Mouse (Mus musculus) adrenal gland, adult (tissue): Measurements from ENCODE around the gene BC067074.

Source experiments
- DNase-seq, 2 experiments: peaks; one replicate each; pipeline ENCODE4 v3.0.0; 2022 to 2023; ENCODE audit warnings: low spot score in 1 of 2; ENCODE audit not compliant: inconsistent age in 2 of 2

BC067074 gene

GRCm38 (mm10) chr13:113321972-113322371, 29.0 kb downstream of the BC067074 start:
- peak in 1 of 2 experiments; percentile 60 for DNase-seq

- DNase-seq: no peak
Observed at GRCm38 (mm10) chr13:113324241-113324640, 31.3 kb downstream of the BC067074 start.

GRCm38 (mm10) chr13:113325678-113326077, 32.7 kb downstream of the BC067074 start:
- no peak for DNase-seq

GRCm38 (mm10) chr13:113332256-113332655, 39.3 kb downstream of the BC067074 start:
- no peak for DNase-seq

GRCm38 (mm10) chr13:113333374-113333773, 40.4 kb downstream of the BC067074 start:
- DNase-seq: no peak

GRCm38 (mm10) chr13:113333931-113334330, 41.0 kb downstream of the BC067074 start:
- DNase-seq: no peak

GRCm38 (mm10) chr13:113334773-113335172, 41.8 kb downstream of the BC067074 start:
- no peak for DNase-seq

GRCm38 (mm10) chr13:113337223-113337858, 44.4 kb downstream of the BC067074 start:
- DNase-seq: peak; percentile 24 to 77

- no peak for DNase-seq
Observed at GRCm38 (mm10) chr13:113340644-113341043, 47.7 kb downstream of the BC067074 start.

GRCm38 (mm10) chr13:113341161-113341560, 48.2 kb downstream of the BC067074 start:
- no peak for DNase-seq

GRCm38 (mm10) chr13:113342355-113342919, 49.5 kb downstream of the BC067074 start:
- DNase-seq: no peak

- DNase-seq: no peak
Observed at GRCm38 (mm10) chr13:113350743-113351430, 57.9 kb downstream of the BC067074 start.

GRCm38 (mm10) chr13:113353546-113353945, 60.6 kb downstream of the BC067074 start:
- DNase-seq: no peak

GRCm38 (mm10) chr13:113353955-113354354, 61.0 kb downstream of the BC067074 start:
- no peak for DNase-seq

GRCm38 (mm10) chr13:113355022-113355421, 62.1 kb downstream of the BC067074 start:
- peak; percentile 27 to 48 for DNase-seq

GRCm38 (mm10) chr13:113357438-113358144, 64.6 kb downstream of the BC067074 start:
- DNase-seq: no peak

- no peak for DNase-seq
Observed at GRCm38 (mm10) chr13:113359676-113360075, 66.7 kb downstream of the BC067074 start.

GRCm38 (mm10) chr13:113365976-113366375, 73.0 kb downstream of the BC067074 start:
- DNase-seq: no peak

GRCm38 (mm10) chr13:113368931-113369579, 76.1 kb downstream of the BC067074 start:
- DNase-seq: no peak

GRCm38 (mm10) chr13:113369622-113370021, 76.7 kb downstream of the BC067074 start:
- no peak for DNase-seq
